ENCODE assay signal across 15 mouse cellular contexts in genomic region chr1:86912481-86912880, GRCm38 (mm10).
"Had no signal": no experiment of that assay in that cellular context is flagged by ENCODE, and none has a peak within 500 bp of the region (broad histone marks: within the 10 kb centered on the region; RNA-seq: fewer than 3 reads in every experiment).

No protein-coding gene starts in this region.

- H3K4me3 ChIP-seq: neural tube, embryonic 12.5 days; neural tube, embryonic 13.5 days; neural tube, embryonic 15.5 days; stomach, embryonic 15.5 days had no signal

- H3K9me3 ChIP-seq: neural tube, embryonic 12.5 days; neural tube, embryonic 13.5 days; neural tube, embryonic 15.5 days; stomach, embryonic 15.5 days had no signal

- H3K4me2 ChIP-seq: neural tube, embryonic 12.5 days; neural tube, embryonic 13.5 days; neural tube, embryonic 15.5 days; stomach, embryonic 15.5 days had no signal

- H3K4me1 ChIP-seq: neural tube, embryonic 15.5 days; stomach, embryonic 15.5 days had no signal

- H3K36me3 ChIP-seq: neural tube, embryonic 12.5 days; neural tube, embryonic 13.5 days; neural tube, embryonic 15.5 days; stomach, embryonic 15.5 days had no signal

- H3K9ac ChIP-seq: neural tube, embryonic 12.5 days; neural tube, embryonic 13.5 days; neural tube, embryonic 15.5 days; stomach, embryonic 15.5 days had no signal

- H3K27me3 ChIP-seq: neural tube, embryonic 12.5 days; neural tube, embryonic 13.5 days; neural tube, embryonic 15.5 days; stomach, embryonic 15.5 days had no signal

- DNase-seq: retina, postnatal 1 day; right cerebral cortex, postnatal 25 days; right cerebral cortex, postnatal 4 days; spleen, adult 18-20 months; thymus, adult 18-20 months; thymus, adult 2 months; thymus, postnatal 14 days; thymus, postnatal 25 days; thymus, postnatal 36 days; thymus, postnatal 4 days had no signal

- H3K27ac ChIP-seq: neural tube, embryonic 12.5 days; neural tube, embryonic 13.5 days; neural tube, embryonic 15.5 days; stomach, embryonic 15.5 days; stomach, postnatal 0 days had no signal
